Mouse (Mus musculus): ENCODE measurements around the gene Snai3. TPM values are rescaled to one million over a fixed set of nuclear protein-coding genes. Genes with fewer than 3 reads are reported as not detected.

The Snai3 gene
- total RNA-seq (2021), result 1 to 10 TPM; 4.9 to 7.7 TPM
- long read RNA-seq, experiment 1, transcript Snai3-201 (3 exons, 1,628 nt), result major isoform, 9 of 13 reads
- long read RNA-seq, experiment 1, partial matches to known transcripts, result 1 of 13 reads
- long read RNA-seq, experiment 1, other reads (novel, unspliced or antisense), result 3 of 13 reads
- long read RNA-seq, experiment 2, transcript Snai3-201 (3 exons, 1,628 nt), result major isoform, 9 of 10 reads
- long read RNA-seq, experiment 2, partial matches to known transcripts, result 0 of 10 reads
- long read RNA-seq, experiment 2, other reads (novel, unspliced or antisense), result 1 of 10 reads

DNA sequence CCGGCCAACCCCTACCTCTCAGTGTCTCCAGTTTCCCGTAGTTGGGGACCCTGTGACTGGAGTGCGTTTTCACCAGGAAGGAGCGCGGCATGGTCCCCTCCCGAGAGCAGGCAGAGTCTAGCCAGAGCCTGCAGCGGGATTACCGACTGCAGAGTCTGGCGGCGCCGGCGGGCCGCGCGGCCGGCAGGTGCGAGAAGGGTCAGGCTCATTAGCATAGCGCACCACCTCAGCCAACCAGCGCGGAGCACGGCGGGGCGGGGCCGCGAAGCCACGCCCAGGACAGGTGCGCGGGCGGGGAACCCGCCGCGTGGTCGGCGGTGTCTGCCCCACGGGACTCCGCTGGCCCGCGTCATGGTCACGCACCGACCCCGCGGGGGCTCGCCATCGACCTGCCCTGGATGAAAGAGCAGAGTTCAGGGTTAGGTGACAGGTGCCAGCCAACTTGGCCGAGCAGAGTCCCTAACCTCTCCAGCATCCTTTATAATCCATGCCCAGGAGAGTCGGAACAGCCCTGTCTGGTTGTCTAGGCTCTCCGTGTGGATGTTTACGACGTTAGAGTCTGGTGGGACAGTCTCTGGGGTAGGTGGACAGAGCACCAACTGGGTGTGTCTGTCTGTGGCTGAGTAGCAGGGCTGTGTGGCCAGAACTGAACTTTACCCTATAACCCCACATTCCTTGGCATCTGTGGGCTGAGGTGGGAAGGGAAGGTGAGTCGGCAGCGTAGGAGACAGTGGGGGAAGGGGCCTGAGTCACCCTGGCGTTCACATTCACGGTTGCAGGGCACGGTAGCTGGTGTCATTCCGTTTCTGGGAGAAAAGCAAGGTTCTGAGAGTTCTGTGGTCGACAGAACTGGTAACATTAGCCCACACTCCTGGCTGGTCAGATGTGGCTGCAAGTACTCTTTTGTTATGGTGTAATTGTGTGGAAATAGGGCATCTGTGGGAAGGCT lies at the start of gene Snai3:
Gene Snai3 (minus strand): TSS at position 210 of the 949 bp plus-strand sequence.
- DNase-seq (ENCODE audit: low spot score in 2 of 2), result peak in 1 of 2 experiments; percentile 45

DNA sequence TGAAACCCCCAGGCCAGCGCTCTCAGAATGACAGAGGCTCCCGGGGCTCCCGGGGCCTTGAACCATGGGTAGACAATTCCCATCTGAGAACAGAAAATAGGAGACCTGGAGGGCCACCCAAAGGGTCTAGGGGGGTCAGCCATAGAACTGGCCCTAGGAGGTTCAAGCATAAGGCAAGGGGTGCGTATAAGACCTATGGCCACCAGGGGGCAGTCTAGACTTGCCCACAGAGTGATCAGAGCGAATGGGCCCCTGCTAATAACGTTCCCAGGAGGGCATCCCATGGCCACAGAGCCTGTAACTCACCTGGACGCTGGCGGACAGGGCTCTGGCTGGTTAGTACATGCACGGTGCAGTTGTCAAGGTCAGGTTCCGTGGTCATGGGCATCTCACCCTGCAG lies 40.3 kb upstream of the Snai3 start:
- DNase-seq (ENCODE audit: low spot score in 2 of 2), result peak; percentile 72 to 80

DNA sequence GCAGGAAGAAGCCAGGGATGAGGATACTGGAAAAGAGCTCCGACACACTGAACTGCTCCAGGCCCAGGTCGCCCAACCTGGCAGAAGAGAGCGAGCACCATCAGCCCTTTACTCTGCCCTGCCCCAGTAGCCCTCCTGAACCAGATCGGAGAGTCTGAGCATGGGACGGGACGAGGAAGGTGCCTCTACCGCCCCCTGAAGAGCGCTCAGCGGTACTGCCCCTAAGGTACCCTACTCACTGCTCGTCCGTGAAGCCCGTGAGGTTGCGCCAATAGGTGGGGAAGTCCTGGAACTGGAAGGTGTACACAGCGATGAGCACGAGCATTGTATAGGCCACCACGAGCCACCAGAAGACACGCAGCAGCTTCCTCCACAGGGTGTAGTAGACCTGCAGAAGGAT lies 37.4 kb upstream of the Snai3 start:
- DNase-seq (ENCODE audit: low spot score in 2 of 2), result no peak

DNA sequence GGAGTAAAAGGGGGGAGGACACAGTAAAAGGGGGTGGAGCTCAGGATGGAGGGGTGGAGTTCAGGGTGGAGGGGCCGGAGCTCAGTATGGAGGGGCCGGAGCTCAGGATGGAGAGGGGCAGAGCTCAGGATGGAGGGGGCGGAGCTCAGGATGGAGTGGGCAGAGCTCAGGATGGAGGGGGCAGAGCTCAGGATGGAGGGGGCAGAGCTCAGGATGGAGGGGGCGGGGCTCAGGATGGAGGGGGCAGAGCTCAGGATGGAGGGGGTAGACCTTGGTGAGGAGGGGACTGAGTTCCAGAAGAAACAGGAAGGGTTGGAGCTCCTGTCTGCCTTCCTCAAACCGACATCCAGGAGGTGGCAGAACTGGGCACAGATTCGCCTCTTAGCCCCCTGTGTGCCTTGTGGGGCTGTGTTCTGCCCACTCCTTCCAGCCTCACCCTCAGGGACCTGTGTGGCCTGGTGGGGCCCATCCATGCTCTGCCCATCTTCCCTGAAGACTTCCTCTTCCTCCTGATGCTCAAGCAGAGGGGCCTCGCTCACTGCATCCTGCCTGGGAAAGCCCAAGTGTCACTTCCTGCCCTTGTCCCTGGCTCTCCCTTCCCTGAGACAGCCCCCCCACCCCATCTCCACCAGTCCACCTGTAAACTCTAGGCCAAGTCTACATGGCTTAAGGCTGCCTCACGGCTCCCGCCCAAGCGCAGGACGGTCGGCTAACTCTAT lies 36.6 kb upstream of the Snai3 start:
- no peak for DNase-seq (ENCODE audit: low spot score in 2 of 2)

DNA sequence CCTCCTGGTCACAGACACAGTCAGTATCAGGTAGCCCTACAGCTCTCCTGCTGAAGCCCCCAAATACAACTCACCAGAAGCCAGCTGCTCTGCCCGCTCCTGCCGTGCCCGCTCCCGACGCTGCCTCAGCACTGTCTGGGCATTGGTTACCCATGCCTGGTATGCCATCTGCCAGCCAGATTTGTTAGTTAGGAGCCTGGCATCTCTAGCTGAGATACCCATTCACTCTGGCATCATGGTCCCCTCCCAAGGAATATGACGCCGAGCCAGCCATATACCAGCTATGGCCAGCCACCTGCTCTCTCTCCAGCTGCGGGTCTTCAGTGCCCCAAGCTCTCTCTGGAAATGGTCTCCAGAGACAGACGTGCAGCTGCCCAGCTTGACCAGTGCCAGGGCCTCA lies 27.9 kb upstream of the Snai3 start:
- no peak for DNase-seq (ENCODE audit: low spot score in 2 of 2)

DNA sequence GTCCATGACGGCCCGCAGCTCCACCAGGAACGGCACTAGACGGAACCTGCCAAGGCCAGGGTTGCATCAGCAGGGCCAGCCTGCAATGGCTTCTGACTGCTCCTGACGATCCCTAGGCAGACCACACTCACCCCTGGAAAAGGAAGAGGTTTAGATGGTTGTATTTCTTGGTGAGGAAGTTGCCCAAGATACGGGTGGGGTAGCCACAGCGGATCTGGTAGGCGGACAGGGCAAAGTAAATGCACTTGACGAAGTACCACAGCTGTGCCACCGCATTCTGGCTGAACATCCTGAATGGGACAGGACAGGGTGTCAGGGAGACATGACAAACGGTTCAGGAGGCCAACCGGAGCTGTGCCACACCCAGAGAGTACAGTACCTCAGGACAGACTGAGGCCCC lies 24.3 kb upstream of the Snai3 start:
- no peak for DNase-seq (ENCODE audit: low spot score in 2 of 2)

DNA sequence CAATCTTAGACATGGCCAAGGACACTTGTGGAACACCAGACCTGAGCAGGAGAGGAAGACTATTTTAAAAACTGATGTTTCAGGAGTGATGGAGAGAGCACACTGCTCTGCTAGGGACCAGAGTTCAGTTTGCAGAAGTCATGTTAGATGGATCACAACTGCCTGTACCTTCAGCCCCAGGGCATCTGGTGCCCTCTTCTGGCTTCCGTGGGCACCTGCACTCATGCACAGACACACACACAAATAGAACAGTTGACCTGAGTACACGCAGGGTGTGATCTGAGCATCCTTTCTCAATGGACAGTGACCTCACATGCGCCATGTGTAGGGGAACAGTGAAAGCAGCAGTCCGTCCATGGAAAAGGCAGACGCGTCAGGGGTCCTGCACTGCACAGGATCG lies 23.3 kb upstream of the Snai3 start:
- DNase-seq (ENCODE audit: low spot score in 2 of 2), result no peak

DNA sequence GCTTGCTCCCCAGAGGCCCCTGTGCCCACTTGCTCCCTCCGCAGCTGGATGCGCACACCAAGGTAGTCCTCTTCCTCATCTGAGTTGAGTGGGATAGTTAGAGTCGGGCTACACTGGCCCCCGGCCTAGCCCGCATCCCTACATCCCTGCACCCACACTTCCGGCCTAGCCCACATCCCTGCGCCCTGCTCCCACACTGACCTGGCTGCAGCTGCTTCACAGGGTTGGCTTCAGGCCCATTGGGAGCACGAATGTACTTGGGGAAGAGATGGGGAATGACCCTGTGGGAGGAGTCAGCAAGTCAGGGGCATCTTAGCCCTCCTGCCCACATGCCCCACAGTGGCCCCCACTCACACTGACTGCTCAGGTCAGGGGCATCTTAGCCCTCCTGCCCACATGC lies 21.9 kb upstream of the Snai3 start:
- no peak for DNase-seq (ENCODE audit: low spot score in 2 of 2)

DNA sequence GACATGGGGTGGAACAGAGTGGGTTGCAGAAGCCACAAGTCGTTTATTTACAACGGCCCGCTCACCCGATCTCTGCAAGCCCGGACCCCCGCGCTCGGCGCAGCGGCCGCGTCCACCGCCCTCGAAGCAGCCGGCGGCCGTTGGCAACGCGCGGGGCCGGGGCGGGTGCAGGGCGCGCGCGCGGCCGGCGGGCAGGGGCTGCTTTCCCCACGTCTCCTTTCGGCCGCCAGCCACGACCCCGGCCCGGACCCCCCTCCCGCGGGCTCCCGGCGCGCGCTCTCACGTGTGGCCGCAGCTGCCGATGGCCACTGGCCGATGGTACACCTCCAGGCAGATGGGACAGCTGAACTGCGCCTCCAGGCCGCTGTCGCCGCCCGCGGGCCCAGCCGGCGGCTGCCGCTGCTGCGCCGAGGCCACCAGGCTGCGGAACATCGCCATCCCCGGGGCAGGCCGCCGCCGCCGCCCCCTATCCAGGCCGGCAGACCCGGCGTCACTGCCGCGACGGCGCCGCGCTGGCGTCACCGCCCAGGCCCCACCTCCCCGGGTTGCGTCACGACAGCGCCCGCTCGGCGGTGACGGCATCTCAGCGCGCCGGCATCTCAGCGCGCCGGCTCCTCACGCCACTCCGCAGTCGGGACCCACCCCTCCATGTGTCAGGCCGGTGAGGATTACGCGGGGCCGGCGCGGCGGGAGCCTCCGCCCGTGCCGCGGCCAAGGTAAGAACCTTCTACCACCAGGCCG lies 15.2 kb upstream of the Snai3 start, which contains the start of the genes Rnf166 and Ctu2:
Gene Rnf166 (minus strand): TSS at position 485 of the 741 bp plus-strand sequence.
Gene Ctu2 (plus strand): TSS at position 564 of the 741 bp plus-strand sequence.
- peak; percentile 92 to 93 for DNase-seq (ENCODE audit: low spot score in 2 of 2)

DNA sequence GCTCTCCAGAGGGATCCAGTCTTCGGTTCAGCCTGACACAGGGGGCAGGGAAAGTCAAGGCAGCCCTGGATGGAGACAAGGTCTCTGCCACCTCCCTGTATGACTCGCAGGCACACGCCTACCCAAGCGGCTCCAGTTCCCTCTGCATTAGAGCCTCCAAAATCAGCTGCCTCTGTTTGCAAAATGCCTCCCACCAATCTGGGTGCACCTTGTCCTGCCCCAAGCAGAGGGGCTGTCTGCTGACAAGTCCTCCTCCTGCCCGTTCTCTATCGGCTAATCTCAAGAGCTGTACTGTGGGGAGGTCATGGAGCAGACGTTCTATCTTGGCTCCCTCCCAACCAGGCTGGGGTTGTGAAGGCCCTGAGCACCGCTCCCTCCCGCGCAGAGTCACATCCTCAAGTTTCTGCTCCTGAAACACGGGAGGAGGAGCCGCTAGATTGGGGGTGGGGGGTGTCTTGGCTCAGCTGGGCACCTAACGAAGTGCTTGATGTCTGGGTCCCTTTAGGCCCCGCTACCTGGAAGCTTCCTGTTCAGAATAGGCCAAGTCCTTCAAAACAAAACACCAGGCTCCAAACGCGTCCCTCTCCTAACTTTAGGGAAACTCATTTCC lies 14.5 kb upstream of the Snai3 start:
- DNase-seq (ENCODE audit: low spot score in 2 of 2), result peak in 1 of 2 experiments; percentile 58

DNA sequence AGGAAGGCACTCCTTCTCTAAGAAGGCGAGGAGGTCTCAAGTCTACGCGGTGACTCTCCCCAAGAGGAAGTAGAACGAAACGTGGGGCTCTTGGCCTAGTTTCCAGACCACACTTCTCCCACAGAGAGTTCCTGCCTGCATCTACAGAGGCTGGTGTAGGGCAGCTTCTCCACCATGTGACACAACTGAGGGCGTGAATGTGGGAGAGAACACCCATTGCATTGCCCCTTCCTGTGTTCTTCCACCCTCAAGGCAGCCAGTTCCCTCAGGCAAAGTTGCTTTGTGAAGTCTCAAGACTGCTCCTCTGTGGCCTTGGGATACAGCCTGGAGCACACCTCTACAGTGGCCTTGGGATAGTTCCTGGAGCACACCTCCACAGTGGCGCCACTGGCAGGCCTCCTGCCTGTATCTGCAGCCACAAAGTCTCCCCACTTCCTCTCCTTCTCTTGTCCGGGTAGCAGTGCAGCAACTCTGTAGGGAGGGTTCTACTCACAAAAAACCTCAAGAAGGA lies 13.4 kb upstream of the Snai3 start:
- no peak for DNase-seq (ENCODE audit: low spot score in 2 of 2)

DNA sequence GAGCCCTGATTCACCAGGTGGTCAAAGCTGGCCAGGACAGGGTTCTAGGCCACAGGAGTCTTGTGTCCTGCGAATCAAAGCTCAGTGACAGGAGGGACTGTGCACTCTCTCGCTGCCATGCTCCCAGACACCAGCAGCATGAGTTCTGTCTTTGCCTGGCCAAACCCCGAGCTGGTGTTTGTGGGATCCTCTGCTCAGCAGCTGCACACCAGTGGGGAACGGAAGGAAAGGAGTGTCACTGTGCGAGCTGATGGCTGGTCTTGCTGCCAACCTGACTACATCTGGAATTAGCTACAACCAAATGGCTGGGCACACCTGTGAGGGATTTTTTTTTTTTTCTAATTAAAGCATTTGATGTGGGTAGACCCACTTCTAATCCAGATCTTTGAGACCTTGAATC lies 10.2 kb upstream of the Snai3 start:
- no peak for DNase-seq (ENCODE audit: low spot score in 2 of 2)

DNA sequence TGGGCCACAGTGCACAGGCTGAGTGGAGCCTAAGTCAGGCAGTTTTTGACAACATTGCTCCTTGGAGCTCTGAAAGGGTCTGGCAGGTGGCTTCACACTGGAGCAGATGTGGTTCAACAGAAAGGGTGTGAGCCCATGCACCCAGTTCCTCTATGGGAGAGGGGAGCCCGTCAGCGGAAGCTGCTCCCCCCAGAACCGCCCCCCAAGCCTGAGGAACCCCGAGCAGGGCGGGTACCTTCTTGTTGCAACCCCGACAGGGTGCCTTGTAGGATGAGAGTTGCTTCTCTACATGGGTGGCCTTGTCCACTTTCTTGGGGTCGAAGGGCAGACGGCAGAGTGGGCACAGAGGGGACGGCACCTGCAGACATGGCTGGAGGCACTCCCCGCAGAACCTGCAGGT lies 9.4 kb upstream of the Snai3 start:
- no peak for DNase-seq (ENCODE audit: low spot score in 2 of 2)

DNA sequence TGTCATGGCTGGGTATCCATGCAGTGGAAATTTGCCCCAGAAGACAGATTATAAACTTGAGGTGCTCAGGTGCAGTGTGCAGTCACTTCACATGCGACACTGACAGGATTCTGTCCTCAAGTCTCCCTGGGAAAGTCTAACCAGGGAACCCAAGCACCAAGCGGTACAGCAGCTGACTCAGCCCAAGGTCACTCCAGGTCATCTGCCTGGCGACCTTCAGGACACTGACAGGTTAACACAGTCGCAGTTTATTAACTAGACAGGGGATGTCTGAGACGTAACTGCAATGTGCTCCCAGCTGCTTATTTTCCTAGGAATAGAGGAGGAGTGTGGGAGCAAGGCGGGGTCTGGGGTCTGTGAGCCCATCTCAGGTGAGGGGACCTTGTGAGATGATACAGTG lies 8.9 kb upstream of the Snai3 start:
- no peak for DNase-seq (ENCODE audit: low spot score in 2 of 2)

DNA sequence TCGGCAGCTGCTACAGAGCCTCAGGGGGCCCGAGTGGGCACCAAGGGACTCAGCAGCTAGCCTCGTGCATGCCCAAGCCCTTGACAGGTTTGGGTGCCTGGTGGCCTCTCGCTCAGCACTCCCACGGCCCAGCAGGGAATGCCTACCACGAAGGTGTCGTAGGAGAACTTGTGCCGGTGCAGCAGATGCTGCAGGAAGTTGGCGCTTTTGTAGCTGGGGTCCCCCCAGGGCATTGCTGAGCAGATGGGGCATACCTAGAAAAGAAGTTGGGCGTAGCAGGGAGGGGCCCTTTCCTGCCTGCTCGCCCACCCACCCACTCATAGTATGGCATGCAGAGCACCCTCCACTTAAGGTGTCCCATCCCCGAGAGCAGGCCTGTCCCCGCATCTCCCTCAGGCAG lies 7.3 kb upstream of the Snai3 start:
- DNase-seq (ENCODE audit: low spot score in 2 of 2), result no peak

DNA sequence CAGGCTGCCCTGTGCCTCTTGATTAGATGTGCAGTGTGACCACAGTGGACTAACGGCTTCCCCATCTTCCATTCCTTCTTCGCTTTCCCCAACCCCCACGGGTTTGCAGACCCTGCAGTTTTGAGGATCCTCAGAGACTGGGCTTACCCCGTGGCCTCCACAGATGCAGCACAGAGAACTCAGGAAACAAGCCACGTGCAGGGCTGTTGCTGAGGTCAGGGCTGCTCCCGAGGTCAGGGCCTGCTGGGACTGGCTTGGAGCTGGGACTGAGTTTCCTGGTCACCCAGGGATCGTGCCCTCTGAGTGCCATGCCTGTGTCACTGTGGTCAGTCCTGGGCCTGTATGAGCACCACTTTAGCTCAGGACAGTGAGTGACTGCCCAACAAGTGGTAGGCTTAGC lies 4.5 kb upstream of the Snai3 start:
- DNase-seq (ENCODE audit: low spot score in 2 of 2), result no peak

DNA sequence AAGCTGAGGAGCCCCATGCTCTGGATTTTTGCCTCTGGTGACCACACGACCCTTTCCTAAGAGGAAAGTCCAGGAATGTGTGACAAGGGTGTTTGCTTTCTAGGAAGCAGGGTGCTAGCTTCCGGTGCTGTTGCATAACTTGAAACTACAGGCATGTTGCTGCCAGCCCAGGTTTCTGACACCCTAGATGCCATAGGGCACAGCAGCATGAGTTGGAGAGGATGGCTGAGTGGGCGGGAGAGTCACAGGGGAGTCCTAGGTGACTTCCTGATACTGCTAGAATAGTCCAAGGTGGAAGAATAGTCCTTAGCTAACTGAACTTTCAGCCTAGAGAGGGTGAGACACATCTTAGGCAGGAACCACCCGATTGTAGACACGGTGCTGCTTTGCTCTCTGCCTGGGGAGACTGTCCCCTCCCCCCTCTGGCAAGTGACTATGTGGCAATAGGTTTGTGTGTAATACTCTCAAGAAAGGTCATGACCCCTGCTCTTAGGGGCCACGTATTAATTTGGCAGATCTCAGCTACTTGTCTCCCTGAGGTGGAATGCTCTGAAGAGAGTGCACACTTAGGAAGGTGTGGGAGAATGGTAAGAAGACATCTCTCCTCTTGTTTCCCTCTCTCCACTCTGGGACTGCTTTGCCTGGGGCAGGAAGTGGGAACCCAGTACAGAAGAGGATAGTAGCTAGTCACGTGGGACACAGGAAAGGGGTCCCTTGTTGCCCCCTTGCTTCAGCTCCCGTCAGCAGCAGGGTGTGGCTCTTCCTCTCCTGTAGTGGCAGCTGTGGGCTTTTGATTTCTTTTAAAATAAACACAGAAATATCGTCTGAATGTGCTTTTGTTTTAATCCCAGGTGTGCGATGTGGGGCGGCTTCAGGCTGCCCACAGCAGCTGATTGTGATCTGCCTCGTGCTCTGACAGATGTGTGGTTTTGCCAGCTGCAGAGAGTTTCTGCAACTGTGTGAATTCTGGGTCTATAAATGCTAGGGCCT lies 3.4 kb upstream of the Snai3 start:
- DNase-seq (ENCODE audit: low spot score in 2 of 2), result no peak

DNA sequence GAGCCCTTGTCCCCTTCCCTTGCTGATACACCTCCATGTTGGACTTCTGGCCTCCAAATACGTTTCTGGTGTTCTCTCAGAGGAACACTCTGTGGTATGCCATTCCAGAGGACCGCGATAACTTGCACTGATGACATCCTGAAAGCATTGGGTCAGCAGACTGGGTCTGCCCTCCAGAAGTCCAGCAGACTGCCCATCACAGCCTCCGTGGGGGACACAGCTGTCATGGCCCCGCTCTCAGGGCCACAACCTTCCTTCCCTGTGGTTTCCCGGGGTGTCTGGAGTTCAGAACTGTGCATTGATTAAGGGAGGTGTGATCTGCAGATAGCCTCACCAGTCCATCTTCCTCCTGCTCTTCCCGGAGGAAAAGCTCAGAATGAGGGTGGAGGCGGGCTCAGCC lies 2.0 kb upstream of the Snai3 start:
- DNase-seq (ENCODE audit: low spot score in 2 of 2), result no peak
